Mouse (Mus musculus) adrenal gland, adult (tissue): ENCODE data around the gene Ryk.
A peak's percentile ranks its signal among the peaks of the same experiment; 100 is the strongest.

Source experiments
- DNase-seq, 2 experiments: peaks; one replicate each; pipeline ENCODE4 v3.0.0; 2022 to 2023; ENCODE audit warnings: low spot score in 1 of 2; ENCODE audit not compliant: inconsistent age in 2 of 2

The Ryk gene

DNA sequence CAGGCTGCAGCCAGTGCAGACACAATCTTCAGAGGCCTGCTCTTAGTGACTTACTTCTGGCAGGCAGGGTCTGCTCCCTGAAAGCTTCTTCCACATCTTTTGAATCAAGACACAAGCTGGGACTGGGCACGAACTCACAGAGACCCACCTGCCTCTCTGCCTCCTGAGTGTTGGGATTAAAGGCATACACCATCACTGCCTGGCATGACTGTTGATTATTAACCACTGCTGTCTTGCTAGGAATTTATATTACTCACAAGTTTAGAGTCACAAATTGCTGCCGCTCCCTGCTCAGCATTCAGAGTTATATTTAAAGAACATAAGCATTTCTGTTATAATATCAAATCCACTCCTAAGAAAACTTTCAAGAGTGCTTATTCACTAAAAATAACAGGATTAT lies 23.1 kb downstream of the Ryk start:
- DNase-seq, result no peak

DNA sequence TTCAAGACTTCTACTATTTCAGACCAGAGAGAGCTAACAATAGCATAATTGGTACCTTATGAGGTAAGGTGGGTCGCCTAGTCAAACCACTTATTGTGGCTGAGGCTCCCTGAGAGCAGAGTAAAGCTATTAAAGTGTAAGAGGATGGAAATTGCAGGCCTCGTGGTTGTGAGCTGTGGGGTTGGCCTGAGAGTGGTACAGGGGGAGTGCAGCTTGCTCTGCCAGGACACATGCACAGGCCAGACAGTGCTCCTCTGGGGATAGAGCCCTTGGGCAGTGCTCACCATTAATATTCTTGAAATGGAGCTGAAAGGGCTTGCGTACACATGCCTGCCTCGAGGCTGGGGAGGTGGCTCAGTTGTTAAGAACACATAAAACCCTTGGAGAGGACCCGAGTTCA lies 23.6 kb downstream of the Ryk start:
- no peak for DNase-seq

GRCm38 (mm10) chr9:102859399-102859798 lies 24.7 kb downstream of the Ryk start:
- DNase-seq, result no peak

- peak in 1 of 2 experiments; percentile 28 for DNase-seq
Measured at GRCm38 (mm10) chr9:102859963-102860362, 25.2 kb downstream of the Ryk start.

DNA sequence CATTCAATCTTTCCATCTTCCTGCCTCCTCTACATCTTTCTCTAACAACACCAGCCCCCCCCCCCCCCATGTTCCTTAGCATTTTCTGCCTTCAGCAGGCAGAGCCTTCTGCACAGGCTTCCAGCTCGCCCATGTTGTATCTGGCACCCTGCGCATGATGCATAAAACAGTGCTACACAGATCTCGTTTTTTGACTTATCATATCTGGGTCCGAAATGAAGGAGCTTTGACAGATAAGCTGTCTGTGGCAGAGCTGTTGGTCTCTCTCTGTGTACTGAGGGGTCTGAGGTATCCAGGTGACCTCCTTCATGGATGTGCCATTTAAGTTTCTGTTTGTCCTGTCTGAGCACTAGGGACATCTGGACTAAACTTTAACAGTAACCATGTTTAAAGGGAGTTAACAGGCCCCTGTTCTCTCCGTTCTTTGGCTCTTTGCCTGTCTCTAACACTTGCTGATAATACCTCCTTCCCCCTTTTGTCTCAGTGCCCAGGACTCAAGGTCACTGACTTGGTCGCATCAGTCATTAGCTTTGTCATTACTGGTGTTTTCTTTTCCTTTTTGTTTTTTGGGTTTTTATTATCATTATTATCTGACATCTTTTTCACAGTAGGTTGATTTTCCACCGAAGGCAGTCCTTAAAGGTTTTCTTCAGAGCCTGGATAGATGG lies 26.2 kb downstream of the Ryk start:
- peak; percentile 62 to 78 for DNase-seq

- peak in 1 of 2 experiments; percentile 35 for DNase-seq
Measured at GRCm38 (mm10) chr9:102861789-102862188, 27.1 kb downstream of the Ryk start.

DNA sequence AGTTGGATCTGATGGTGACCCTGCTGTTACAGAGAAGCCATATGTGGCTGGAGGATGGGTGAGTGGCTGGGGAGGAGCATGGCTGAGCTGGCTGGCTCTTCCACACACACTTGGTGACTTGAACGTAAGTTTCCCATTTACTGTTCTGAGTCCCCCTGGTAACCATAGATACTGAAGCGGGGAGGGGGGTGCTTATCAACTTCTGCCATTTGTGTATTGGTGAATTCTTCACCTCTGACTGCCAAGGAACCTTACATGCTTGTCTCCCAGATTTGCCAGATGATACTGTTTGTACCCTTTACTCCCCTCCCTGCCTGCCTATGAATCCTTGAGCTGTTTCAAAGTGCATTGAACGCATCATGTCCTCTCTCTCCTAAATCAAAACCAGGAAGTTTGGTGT lies 27.5 kb downstream of the Ryk start:
- DNase-seq, result no peak

DNA sequence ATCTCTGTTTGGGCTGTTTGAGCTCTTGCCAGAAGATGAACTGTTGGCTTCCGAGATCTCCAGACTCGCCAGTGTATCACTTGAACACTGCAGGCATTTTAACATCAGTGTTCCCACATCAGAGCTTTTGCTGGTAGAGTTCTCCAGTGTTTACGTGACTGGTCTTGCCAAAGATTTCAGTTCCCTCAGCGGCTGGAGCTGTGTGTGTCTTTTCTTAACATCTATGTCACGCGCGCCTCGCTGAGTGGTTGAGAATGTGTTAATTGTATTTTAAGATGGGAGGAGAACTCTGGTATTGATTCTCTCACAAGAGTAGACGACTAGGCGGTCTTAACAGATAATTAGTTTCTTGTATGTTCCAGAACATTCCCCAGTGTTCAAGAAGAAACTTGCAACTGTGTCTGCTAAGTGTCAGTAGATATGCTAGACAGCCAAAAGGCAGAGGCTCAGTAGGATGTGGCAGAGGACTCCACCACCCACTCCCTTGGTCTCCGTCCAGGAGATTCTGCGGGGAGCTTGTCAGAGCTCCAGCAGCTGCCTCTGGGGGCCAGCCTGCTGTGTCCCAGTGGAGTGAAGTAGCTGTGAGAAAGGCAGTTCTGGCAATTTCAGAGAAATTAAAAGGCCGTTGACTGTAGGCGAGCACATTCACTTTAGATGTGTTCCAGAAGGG lies 29.3 kb downstream of the Ryk start:
- DNase-seq, result peak in 1 of 2 experiments; percentile 63

DNA sequence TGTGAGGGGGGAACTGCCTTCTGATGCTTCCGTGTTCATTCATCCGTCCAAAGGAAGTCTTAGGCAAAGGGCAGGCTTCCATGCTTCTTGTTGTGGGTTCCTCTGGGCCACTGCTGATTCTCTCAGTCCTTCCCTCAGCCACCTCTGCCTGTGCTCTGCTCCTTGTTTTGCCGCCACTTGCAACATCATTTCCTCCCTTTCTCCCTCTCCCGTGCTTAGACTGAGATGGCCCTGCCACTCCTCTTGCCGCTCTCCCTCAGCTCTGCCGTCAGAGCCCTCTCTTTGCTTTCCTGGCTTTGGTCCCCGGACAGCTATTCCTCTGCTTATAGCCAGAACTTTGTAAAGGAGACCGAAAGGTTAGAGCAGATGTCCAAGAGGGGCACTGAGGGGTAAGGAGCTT lies 30.2 kb downstream of the Ryk start:
- no peak for DNase-seq

DNA sequence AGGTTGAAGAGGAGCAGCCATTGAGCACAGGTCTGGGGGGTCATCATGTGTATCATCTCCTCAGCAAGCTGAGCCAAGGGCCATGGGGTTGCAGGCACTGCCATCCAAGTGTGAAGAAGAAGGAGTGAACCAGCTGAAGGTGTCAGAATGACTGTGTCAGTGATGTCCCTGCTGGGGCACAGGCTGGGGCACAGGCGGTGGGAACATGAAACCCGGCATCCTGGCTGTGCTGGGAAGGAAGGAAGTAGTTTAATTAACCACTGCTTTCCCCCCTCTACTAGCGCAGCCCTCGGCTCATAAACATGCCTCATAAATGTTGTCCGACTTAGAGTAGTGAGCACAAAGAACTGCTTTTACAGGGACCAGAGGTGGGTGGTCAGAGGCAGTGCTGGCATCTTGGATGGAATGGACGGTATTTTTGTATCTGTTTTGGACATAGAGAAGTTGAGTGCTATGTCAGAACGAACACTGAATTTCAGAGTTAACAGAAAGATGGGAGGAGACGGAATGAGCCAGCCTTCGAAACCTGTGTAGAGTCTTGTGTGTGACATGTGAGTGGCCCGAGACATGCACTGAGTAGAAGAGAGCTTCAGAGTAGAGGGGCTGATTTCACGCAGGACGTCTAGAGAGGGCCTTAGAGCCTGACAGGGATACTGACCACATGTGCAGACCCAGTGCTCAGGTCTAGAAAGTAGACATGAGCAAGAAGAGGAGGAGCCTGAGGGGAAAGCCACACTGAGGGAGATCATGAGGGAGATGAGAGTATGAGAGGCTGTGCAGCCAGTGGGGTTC lies 31.4 kb downstream of the Ryk start:
- no peak for DNase-seq

- peak; percentile 80 to 89 for DNase-seq
Measured at GRCm38 (mm10) chr9:102866893-102867292, 32.2 kb downstream of the Ryk start.

DNA sequence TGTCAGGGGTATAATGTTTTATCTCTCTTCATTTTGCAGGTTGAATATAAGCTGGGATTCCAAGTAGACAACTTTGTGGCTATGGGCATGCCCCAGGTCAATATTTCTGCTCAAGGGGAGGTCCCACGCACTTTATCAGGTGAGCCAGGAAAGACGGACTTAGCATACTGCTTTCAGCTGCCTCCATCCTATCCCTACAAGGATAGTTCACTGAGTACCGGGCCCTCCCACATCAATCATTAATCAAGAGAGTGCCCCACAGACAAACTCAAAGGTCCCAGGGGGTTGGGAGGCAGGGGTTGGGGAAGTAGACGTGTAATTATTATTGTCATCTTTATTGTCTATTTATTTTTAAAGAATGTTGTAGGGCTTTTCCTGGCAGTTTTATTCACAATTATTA lies 32.8 kb downstream of the Ryk start:
- no peak for DNase-seq

DNA sequence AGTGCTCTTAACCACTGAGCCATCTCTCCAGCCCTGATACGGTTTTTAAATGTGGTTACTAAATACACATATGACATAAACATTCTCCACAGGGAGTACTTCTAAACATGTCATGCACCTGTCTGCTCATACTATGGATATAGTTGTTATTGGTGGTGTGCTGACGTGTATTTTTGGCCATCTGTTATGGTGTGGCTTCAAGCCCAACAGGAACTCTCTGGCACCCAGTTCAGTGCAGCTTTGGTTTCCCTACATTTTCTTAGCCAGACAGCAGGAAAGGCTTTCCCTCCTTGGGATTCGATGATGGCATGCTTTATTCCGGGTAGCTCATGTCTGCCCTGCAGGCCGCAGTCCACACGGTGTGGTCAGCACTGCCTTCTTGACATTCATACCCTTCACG lies 33.7 kb downstream of the Ryk start:
- DNase-seq, result no peak

GRCm38 (mm10) chr9:102876054-102876690 lies 41.5 kb downstream of the Ryk start:
- DNase-seq, result no peak

DNA sequence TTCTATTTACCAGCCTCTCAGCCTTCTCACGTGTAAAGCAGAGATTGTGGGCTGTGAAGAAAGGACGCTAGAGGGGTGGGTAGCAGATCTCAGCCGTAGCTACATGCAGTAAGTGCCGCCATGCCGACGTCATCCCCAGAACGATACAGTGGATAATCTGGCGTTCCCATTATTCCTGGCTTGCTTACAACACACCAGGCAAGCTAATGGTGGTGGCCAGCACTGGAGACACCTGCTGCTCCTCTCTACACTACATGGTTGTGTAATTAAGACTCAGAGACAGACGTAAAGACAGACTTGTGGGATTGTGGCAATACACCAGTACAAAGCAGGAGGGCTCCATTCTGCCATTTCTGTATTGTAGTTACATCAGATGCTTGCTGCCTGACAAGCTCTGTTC lies 43.2 kb downstream of the Ryk start:
- no peak for DNase-seq

DNA sequence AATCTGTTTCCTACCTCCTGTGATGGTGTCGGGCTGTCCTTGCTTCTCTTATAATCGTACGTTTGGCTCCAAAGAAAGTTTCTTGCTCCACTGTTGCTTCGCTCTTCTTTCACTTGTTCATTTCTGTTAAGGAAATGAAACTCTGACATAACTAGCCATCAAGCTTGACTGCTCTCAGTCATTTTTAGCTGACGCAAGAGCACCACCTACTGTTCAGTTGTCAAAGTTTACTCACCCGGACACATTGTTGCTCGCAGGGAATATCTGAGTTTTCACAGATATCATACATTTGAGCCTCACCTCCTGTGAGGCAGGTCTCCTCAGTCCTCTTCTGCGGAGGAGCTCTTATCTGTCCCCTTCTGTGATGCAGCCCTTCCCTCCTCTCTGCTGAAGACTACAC lies 44.8 kb downstream of the Ryk start:
- peak; percentile 27 to 81 for DNase-seq

GRCm38 (mm10) chr9:102884703-102885102 lies 50.0 kb downstream of the Ryk start:
- no peak for DNase-seq

DNA sequence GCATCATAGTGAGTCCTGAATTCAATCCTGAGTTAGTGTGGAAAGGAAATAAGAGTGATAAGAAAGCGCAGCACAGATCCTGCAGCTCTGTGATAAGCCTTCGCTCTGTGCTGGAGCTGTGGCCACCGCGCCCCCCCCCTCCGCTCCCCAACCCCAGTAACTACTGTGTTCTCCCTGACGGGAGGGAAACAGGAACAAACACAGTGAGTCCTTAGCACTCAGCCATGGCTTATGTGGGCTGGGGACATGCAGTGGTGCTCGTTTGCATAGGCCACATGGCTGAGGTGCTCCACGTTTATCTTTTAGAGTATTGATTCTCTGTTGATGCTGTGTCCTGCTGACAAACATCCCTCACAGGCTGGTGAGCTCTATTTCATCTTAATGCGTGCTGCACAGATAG lies 55.4 kb downstream of the Ryk start:
- DNase-seq, result no peak

GRCm38 (mm10) chr9:102892480-102893355 lies 58.0 kb downstream of the Ryk start:
- no peak for DNase-seq

DNA sequence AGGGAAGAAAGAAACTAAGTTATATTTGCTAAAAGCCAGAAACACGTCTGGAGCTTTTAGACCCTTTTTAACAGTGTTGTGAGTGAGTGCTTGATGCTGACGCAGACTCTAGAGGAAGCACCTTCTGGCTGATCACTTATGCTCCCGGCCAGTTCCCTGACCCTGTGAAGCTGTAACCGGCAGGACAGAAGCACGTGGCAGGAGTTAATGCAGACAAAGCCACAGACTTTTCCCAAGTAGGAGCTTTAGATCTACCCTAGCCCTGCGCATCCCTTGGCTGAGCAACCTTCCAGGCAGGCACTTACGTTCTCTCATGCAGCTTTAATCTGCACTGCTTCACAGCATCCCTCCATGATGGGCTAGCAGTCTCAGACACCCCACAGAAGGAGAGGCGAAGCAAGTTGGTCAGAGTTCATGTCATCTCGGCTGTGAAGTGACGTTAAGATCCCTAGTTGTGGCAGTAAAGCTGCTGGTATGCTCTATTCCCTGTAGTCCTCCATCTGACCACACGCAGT lies 58.7 kb downstream of the Ryk start:
- DNase-seq, result no peak
